Mouse (Mus musculus): ENCODE measurements around the gene Micu2. TPM values are rescaled to one million over a fixed set of nuclear protein-coding genes. Genes with fewer than 3 reads are reported as not detected.

The Micu2 gene
- polyA plus RNA-seq, 2 experiments: 13.6 to 25.6 TPM

- H3K36me3 ChIP-seq (replicated peaks; ENCODE audit: control insufficient read depth, insufficient read depth, low read depth): no peaks in the 10 kb centered on the region
- no peak overlapping the region for H3K4me2 ChIP-seq (ENCODE audit: low read depth)
- WGBS (ENCODE audit: insufficient replicate concordance): 65% methylated on average over 4 of the region's 4 CpGs
- H3K27me3 ChIP-seq (ENCODE audit: control insufficient read depth, insufficient read depth, low read length): no peaks in the 10 kb centered on the region
- no peak overlapping the region for H3K4me3 ChIP-seq (ENCODE audit: insufficient read depth in 1 of 2, low read depth in 2 of 2, low read length in 2 of 2)
- no peak for TF ChIP-seq CTCF (IDR thresholded peaks at IDR 0.05; ENCODE audit: low read depth)
- TF ChIP-seq EP300 (IDR thresholded peaks at IDR 0.05; ENCODE audit: low read depth): no peak
- ATAC-seq (ENCODE audit: insufficient read depth) (no peak), DNase-seq (ENCODE audit: low read depth in 3 of 3, low spot score in 3 of 3) (no peak)
- no peak overlapping the region for H3K27ac ChIP-seq
- no peaks in the 10 kb centered on the region for H3K9me3 ChIP-seq (ENCODE audit: control insufficient read depth, low read length)
- H3K4me1 ChIP-seq (replicated peaks; ENCODE audit: control insufficient read depth in 2 of 2, insufficient read depth in 2 of 2, low read length in 1 of 2): peaks cover 0 to 15% of the 10 kb centered on the region in 2 experiments; a peak in 2 of 4 replicates
- H3K9ac ChIP-seq (replicated peaks): no peak overlapping the region
Measured at GRCm38 (mm10) chr14:57911316-57911715, 87.7 kb downstream of the Micu2 start.

- H3K9me3 ChIP-seq (ENCODE audit: control insufficient read depth, low read length): no peaks in the 10 kb centered on the region
- peaks cover 0 to 15% of the 10 kb centered on the region in 2 experiments; a peak in 2 of 4 replicates for H3K4me1 ChIP-seq (replicated peaks; ENCODE audit: control insufficient read depth in 2 of 2, insufficient read depth in 2 of 2, low read length in 1 of 2)
- peak overlapping the region; percentile 61 for H3K4me2 ChIP-seq (ENCODE audit: low read depth)
- H3K27ac ChIP-seq: no peak overlapping the region
- ATAC-seq (ENCODE audit: insufficient read depth): peak; percentile 86
- H3K27me3 ChIP-seq (ENCODE audit: control insufficient read depth, insufficient read depth, low read length): no peaks in the 10 kb centered on the region
- H3K9ac ChIP-seq (replicated peaks): peak overlapping the region; percentile 43
- 18% methylated on average over 26 of the region's 26 CpGs for WGBS (ENCODE audit: insufficient replicate concordance)
- H3K36me3 ChIP-seq (replicated peaks; ENCODE audit: control insufficient read depth, insufficient read depth, low read depth): no peaks in the 10 kb centered on the region
- DNase-seq (ENCODE audit: low read depth in 3 of 3, low spot score in 3 of 3): peak; percentile 68 to 81 (median 75)
- H3K4me3 ChIP-seq (ENCODE audit: insufficient read depth in 1 of 2, low read depth in 2 of 2, low read length in 2 of 2): peak overlapping the region; percentile 3 to 35; a peak in 3 of 4 replicates
- TF ChIP-seq CTCF (IDR thresholded peaks at IDR 0.05; ENCODE audit: low read depth) (peak; percentile 88), EP300 (IDR thresholded peaks at IDR 0.05; ENCODE audit: low read depth) (no peak)
Measured at GRCm38 (mm10) chr14:57910501-57911068, 88.5 kb downstream of the Micu2 start.

GRCm38 (mm10) chr14:57909297-57909696 is 89.8 kb downstream of the Micu2 start:
- DNase-seq (ENCODE audit: low read depth in 3 of 3, low spot score in 3 of 3): no peak
- H3K9me3 ChIP-seq (ENCODE audit: control insufficient read depth, low read length): no peaks in the 10 kb centered on the region
- no peak overlapping the region for H3K9ac ChIP-seq (replicated peaks)
- 66% methylated on average over 5 of the region's 5 CpGs for WGBS (ENCODE audit: insufficient replicate concordance)
- H3K36me3 ChIP-seq (replicated peaks; ENCODE audit: control insufficient read depth, insufficient read depth, low read depth): no peaks in the 10 kb centered on the region
- TF ChIP-seq CTCF (IDR thresholded peaks at IDR 0.05; ENCODE audit: low read depth): no peak
- no peak for TF ChIP-seq EP300 (IDR thresholded peaks at IDR 0.05; ENCODE audit: low read depth)
- H3K27me3 ChIP-seq (ENCODE audit: control insufficient read depth, insufficient read depth, low read length): no peaks in the 10 kb centered on the region
- ATAC-seq (ENCODE audit: insufficient read depth): no peak
- H3K27ac ChIP-seq: no peak overlapping the region
- H3K4me3 ChIP-seq (ENCODE audit: insufficient read depth in 1 of 2, low read depth in 2 of 2, low read length in 2 of 2): no peak overlapping the region
- H3K4me1 ChIP-seq (replicated peaks; ENCODE audit: control insufficient read depth in 2 of 2, insufficient read depth in 2 of 2, low read length in 1 of 2): peaks cover 0 to 15% of the 10 kb centered on the region in 2 experiments; a peak in 2 of 4 replicates
- no peak overlapping the region for H3K4me2 ChIP-seq (ENCODE audit: low read depth)

DNA sequence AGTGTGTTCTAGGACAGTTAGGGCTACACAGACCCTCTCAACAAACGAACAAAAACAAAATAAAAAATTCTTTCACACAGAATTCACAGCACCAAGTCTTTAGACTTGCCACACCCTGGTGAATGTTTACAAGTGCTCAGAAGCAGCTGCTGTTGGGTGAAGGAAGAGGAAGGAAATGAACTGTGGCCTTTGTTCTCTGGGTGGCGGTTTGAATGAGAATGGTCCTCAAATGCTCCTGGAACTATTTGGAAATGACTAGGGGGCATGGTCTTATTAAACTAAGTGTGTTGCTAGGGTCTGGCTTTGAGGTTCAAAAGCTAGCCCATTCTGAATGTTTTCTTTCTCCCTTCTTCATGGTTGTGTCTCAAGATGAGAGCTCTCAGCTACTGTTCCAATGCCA is 90.6 kb downstream of the Micu2 start:
- Histone ChIP-seq H3K4me1 (replicated peaks; ENCODE audit: control insufficient read depth in 2 of 2, insufficient read depth in 2 of 2, low read length in 1 of 2) (peaks cover 0 to 15% of the 10 kb centered on the region in 2 experiments; a peak in 2 of 4 replicates), H3K9me3 (ENCODE audit: control insufficient read depth, low read length) (no peaks in the 10 kb centered on the region), H3K4me2 (ENCODE audit: low read depth) (no peak overlapping the region), H3K27me3 (ENCODE audit: control insufficient read depth, insufficient read depth, low read length) (no peaks in the 10 kb centered on the region), H3K36me3 (replicated peaks; ENCODE audit: control insufficient read depth, insufficient read depth, low read depth) (no peaks in the 10 kb centered on the region), H3K4me3 (ENCODE audit: insufficient read depth in 1 of 2, low read depth in 2 of 2, low read length in 2 of 2) (no peak overlapping the region), H3K27ac (no peak overlapping the region), H3K9ac (replicated peaks) (no peak overlapping the region)
- ATAC-seq (ENCODE audit: insufficient read depth): no peak
- no peak for DNase-seq (ENCODE audit: low read depth in 3 of 3, low spot score in 3 of 3)
- no peak for TF ChIP-seq CTCF (IDR thresholded peaks at IDR 0.05; ENCODE audit: low read depth)
- TF ChIP-seq EP300 (IDR thresholded peaks at IDR 0.05; ENCODE audit: low read depth): no peak
- 44% methylated on average over 2 of the region's 2 CpGs for WGBS (ENCODE audit: insufficient replicate concordance)

DNA sequence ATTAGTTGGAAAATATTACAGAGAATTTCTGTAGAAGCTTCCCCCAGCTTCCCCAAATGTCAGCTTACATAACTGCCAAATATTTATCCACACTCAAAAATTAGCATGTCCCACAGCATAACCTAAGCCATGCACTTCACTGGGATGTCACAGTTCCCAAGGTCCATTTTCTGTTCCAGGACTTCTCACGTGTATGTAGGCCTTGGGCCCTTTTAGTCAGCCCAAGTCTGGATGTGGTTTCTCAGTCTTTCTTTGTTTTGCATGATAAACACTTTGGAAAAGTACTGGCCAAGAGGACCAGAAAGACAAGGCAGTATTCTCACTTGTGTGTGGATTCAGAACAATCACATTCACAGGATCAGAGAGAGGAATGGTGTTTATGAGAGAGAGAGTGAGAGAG is 97.1 kb downstream of the Micu2 start:
- Histone ChIP-seq H3K4me3 (ENCODE audit: insufficient read depth in 1 of 2, low read depth in 2 of 2, low read length in 2 of 2) (no peak overlapping the region), H3K27me3 (ENCODE audit: control insufficient read depth, insufficient read depth, low read length) (no peaks in the 10 kb centered on the region), H3K9me3 (ENCODE audit: control insufficient read depth, low read length) (no peaks in the 10 kb centered on the region), H3K27ac (no peak overlapping the region), H3K4me1 (replicated peaks; ENCODE audit: control insufficient read depth in 2 of 2, insufficient read depth in 2 of 2, low read length in 1 of 2) (no peaks in the 10 kb centered on the region), H3K36me3 (replicated peaks; ENCODE audit: control insufficient read depth, insufficient read depth, low read depth) (no peaks in the 10 kb centered on the region), H3K4me2 (ENCODE audit: low read depth) (no peak overlapping the region), H3K9ac (replicated peaks) (no peak overlapping the region)
- TF ChIP-seq CTCF (IDR thresholded peaks at IDR 0.05; ENCODE audit: low read depth) (no peak), EP300 (IDR thresholded peaks at IDR 0.05; ENCODE audit: low read depth) (no peak)
- ATAC-seq (ENCODE audit: insufficient read depth): no peak
- DNase-seq (ENCODE audit: low read depth in 3 of 3, low spot score in 3 of 3): no peak
- 44% methylated on average over 1 of the region's 1 CpGs for WGBS (ENCODE audit: insufficient replicate concordance)

Measured in liver, embryonic 14.5 days (tissue).